Mouse (Mus musculus) midbrain, embryonic 14.5 days (tissue): ENCODE data around the gene Cnnm3. TPM values are rescaled to one million over a fixed set of nuclear protein-coding genes. Genes with fewer than 3 reads are reported as not detected.

Experiments
- microRNA-seq: library from miRNA; unstranded; fragments of <30 nt; microRNA quantifications from one replicate; pipeline ENCODE4, GENCODE M21; 2016
- polyA plus RNA-seq: library from polyadenylated mRNA; unstranded; fragments of >200 nt; fragmentation: Nextera tagmentation; extraction: Ambion mirVana; gene quantifications from 2 replicates; pipeline ENCODE4 v1.2.1, GENCODE M21; 2014

Cnnm3 gene
- polyA plus RNA-seq, 1 experiment from 2014 or later = 6.5 TPM

Small RNA genes lying within 50 kb of the gene (microRNA-seq; reads per million reads assigned to microRNA genes)
- gene Gm47280 = not detected

Other genes starting within 250 kb of the Cnnm3 start
- 0.90 and 1.2 TPM in 2 replicates for gene Neurl3, start 237.2 kb upstream of the Cnnm3 start, polyA plus RNA-seq
- 2.0 and 2.5 TPM in 2 replicates for gene Arid5a, start 204.1 kb upstream of the Cnnm3 start, polyA plus RNA-seq
- gene Kansl3, start 142.7 kb upstream of the Cnnm3 start, polyA plus RNA-seq = 30.3 and 39.7 TPM in 2 replicates
- 2.0 and 2.1 TPM in 2 replicates for gene Fer1l5, start 139.6 kb upstream of the Cnnm3 start, polyA plus RNA-seq
- gene Lman2l, start 66.6 kb upstream of the Cnnm3 start, polyA plus RNA-seq = 41.2 and 42.7 TPM in 2 replicates
- gene Cnnm4, start 40.2 kb upstream of the Cnnm3 start, polyA plus RNA-seq = 9.5 and 11.9 TPM in 2 replicates
- 10.4 and 10.5 TPM in 2 replicates for gene Ankrd23, start 25.0 kb downstream of the Cnnm3 start, polyA plus RNA-seq
- not detected in 2 replicates for gene Gm42417, start 27.6 kb downstream of the Cnnm3 start, polyA plus RNA-seq
- 22.3 and 28.5 TPM in 2 replicates for gene Ankrd39, start 35.6 kb downstream of the Cnnm3 start, polyA plus RNA-seq
- 4.7 and 8.7 TPM in 2 replicates for gene Sema4c, start 46.5 kb downstream of the Cnnm3 start, polyA plus RNA-seq
- gene Fam178b, start 171.3 kb downstream of the Cnnm3 start, polyA plus RNA-seq = 0.29 TPM in 1 of 2 replicates, not detected in the other
- 606 and 777 TPM in 2 replicates for gene Cox5b, start 179.6 kb downstream of the Cnnm3 start, polyA plus RNA-seq
- 0.51 and 0.80 TPM in 2 replicates for gene 4933424G06Rik, start 198.3 kb downstream of the Cnnm3 start, polyA plus RNA-seq
- 77.9 and 81.9 TPM in 2 replicates for gene Actr1b, start 202.6 kb downstream of the Cnnm3 start, polyA plus RNA-seq
- 1.7 and 2.0 TPM in 2 replicates for gene Zap70, start 249.9 kb downstream of the Cnnm3 start, polyA plus RNA-seq